Mouse (Mus musculus): ENCODE measurements at regions not wholly inside any gene's neighbourhood (a gene's known extent, or its start where the extent isn't known, plus 50 kb on each side); places are given as distances from the start of the nearest gene placed in this dataset.

DNA sequence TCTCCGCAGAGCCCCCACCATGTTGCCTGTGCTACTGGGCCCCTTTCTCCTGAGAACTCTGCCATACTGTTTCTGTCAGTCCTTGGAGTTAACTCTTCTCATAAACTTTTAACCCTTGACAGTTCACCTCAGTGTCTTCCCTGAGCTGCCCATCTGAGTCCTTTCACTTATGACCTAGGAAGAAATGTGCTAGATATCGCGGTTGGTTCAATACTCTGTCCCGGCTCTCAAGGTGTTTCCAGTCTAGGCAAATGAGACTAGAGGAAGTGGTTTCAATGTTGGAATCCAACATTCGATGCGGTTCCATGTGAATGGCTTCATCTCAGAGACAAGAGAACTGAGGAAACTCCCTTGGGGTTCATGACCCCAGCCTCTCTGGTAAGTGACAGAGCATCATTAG is 176.1 kb downstream of the Clic5 start:
- no peak for TF ChIP-seq CTCF (IDR thresholded peaks at IDR 0.05; ENCODE audit: insufficient read depth, low read depth, low read length)
- no peak for TF ChIP-seq POLR2A (IDR thresholded peaks at IDR 0.05; ENCODE audit: insufficient read depth, low read depth, low read length)

Data from olfactory bulb, adult 2 months (tissue).